ENCODE assay signal across 18 mouse cellular contexts in the genomic region with DNA sequence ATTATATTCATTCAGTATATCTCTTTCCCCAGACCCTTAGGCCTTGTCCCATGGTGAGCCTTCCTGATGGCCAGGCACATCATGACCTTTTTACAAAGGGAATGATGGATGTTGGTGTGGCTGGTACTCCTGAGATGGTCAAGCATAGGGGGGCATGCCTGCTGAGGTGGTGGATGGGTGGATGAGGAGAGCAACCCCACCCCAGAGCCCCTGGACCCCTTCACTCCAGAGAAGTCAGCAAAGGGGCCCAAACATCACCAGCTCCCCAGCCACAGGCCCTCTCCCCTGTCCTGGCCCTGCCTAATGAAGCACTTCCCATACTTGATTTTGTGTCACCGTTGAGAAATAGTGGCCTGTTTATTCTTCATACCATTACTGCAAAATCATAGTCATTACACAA.
"Had no signal": no experiment of that assay in that cellular context is flagged by ENCODE, and none has a peak within 500 bp of the region (broad histone marks: within the 10 kb centered on the region; RNA-seq: fewer than 3 reads in every experiment).

No protein-coding gene starts in this region.

- ATAC-seq: liver, postnatal 0 days; lung, postnatal 0 days had no signal

- H3K4me2 ChIP-seq: liver, embryonic 11.5 days; liver, embryonic 13.5 days; liver, embryonic 15.5 days; lung, embryonic 15.5 days; neural tube, embryonic 12.5 days; stomach, embryonic 15.5 days had no signal

- H3K4me1 ChIP-seq: liver, embryonic 13.5 days; lung, embryonic 15.5 days; megakaryocyte, embryonic 14.5 days; stomach, embryonic 15.5 days had no signal

- H3K27ac ChIP-seq: liver, embryonic 13.5 days; liver, embryonic 15.5 days; lung, embryonic 15.5 days; macrophage; neural tube, embryonic 12.5 days; stomach, embryonic 15.5 days; stomach, postnatal 0 days had no signal

- DNase-seq: liver, embryonic 13.5 days; liver, postnatal 0 days; lung, adult 2 months; lung, postnatal 14 days; lung, postnatal 36 days; right cerebral cortex, postnatal 14 days; thymus, adult 2 months; thymus, postnatal 25 days; thymus, postnatal 4 days had no signal

- H3K27me3 ChIP-seq: liver, embryonic 13.5 days; liver, embryonic 15.5 days; lung, embryonic 15.5 days; neural tube, embryonic 12.5 days; stomach, embryonic 15.5 days had no signal

- H3K4me3 ChIP-seq: liver, embryonic 13.5 days; liver, embryonic 15.5 days; lung, embryonic 15.5 days; megakaryocyte, embryonic 14.5 days; neural tube, embryonic 12.5 days; stomach, embryonic 15.5 days had no signal

- H3K9ac ChIP-seq: liver, embryonic 13.5 days; liver, embryonic 15.5 days; liver, postnatal 0 days; lung, embryonic 15.5 days; neural tube, embryonic 12.5 days; stomach, embryonic 15.5 days had no signal

- H3K9me3 ChIP-seq: liver, embryonic 13.5 days; liver, embryonic 15.5 days; lung, embryonic 15.5 days; stomach, embryonic 15.5 days had no signal

- H3K36me3 ChIP-seq: liver, embryonic 13.5 days; liver, embryonic 15.5 days; lung, embryonic 15.5 days; neural tube, embryonic 12.5 days; stomach, embryonic 15.5 days had no signal
